Mouse (Mus musculus): ENCODE measurements around the gene Ccdc171. TPM values are rescaled to one million over a fixed set of nuclear protein-coding genes. Genes with fewer than 3 reads are reported as not detected.
"Not testable (repeated sequence)": the region's sequence is repeated elsewhere in the genome, so short reads cannot be mapped to it uniquely, and the experiment has no call there.

The Ccdc171 gene
- total RNA-seq (2021), result 1 to 10 TPM; 1.8 to 2.4 TPM
- long read RNA-seq, experiment 1, partial matches to known transcripts, result 1 of 1 reads
- long read RNA-seq, experiment 1, other reads (novel, unspliced or antisense), result 0 of 1 reads
- long read RNA-seq, experiment 2, partial matches to known transcripts, result 2 of 2 reads
- long read RNA-seq, experiment 2, other reads (novel, unspliced or antisense), result 0 of 2 reads

DNA sequence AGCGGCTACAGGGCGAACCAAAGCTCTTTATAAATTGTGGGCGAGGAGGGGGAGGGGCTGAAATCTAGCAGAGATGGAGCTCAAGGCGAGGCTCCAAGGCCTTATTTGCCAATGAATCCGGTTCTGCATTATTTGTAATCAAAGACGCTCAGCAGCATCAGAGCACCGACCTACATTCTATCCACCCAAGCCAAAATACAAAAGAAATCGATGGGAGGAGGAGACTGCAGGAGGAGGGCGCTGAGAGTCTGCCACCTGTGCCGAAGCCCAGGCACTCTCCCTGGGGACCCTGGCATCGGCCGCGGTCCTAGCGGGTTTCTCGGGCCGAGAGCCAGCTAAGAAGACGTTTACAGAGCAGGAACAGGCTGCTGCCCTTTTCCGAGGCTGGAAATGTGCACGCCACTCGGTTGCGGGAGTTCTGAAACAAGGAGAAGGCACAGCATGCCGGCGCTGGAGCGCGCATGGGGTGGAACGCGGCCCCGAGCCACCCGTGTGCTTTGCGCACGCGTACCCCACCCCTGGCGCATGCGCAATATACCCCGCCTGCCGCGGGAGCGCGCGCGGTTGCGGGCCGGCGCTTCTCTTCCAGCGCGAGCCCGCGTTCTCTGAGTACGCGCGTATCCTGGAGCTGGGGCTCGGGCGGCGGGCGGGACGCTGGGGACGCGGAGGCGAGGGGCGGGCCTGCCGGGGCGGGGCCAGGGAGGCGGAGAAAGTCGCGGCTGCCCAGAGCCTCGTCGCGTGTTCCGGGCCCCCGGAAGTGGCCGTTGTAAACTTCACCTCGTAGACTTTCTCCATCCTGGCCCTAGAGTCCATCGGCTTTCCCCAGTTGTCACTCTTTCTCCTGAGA is at the start of gene Ccdc171:
TSS of gene Ccdc171 (plus strand) at position 703 of the 847 bp plus-strand sequence.
- DNase-seq (ENCODE audit: low spot score in 2 of 2), result peak; percentile 92 to 95

DNA sequence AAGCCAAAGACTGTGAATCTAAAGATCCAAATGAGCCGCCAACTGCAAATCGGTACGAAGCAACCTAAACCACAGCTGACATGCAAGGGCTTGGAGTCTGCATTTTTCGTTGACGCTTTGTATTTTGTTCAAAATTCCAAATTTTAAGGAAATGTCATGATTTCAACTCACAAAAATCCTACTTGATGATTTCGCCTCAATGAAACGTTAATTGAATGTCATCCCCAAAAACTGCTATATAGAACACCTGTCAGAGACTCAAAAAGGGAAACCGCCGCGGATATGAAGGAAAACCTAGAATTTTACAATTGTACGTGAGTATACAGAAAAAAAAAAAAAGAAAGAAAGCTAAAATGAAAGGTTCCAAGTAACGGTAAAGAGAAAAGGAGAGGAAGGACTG is 40.1 kb upstream of the Ccdc171 start:
- DNase-seq (ENCODE audit: low spot score in 2 of 2), result no peak

DNA sequence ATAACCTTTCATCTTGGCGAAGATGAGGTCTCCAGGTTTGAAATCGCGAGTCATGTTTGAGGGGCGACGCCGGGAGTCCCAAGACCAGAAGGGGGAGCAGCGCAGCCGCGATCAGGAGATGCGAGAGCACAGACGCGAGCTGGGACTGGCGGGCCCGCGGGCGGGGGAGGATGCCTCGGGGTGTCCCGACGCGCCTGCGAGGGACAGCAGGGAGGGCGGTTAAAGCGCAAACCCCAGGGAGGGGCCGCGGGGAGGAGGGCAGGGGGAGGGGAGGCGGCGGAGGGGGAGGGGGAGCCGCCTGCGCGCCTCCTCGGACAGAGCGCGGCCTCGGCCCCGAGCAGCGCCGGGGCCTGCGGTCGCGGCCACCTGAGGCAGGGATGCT is 39.6 kb upstream of the Ccdc171 start:
- peak; percentile 75 to 79 for DNase-seq (ENCODE audit: low spot score in 2 of 2)

DNA sequence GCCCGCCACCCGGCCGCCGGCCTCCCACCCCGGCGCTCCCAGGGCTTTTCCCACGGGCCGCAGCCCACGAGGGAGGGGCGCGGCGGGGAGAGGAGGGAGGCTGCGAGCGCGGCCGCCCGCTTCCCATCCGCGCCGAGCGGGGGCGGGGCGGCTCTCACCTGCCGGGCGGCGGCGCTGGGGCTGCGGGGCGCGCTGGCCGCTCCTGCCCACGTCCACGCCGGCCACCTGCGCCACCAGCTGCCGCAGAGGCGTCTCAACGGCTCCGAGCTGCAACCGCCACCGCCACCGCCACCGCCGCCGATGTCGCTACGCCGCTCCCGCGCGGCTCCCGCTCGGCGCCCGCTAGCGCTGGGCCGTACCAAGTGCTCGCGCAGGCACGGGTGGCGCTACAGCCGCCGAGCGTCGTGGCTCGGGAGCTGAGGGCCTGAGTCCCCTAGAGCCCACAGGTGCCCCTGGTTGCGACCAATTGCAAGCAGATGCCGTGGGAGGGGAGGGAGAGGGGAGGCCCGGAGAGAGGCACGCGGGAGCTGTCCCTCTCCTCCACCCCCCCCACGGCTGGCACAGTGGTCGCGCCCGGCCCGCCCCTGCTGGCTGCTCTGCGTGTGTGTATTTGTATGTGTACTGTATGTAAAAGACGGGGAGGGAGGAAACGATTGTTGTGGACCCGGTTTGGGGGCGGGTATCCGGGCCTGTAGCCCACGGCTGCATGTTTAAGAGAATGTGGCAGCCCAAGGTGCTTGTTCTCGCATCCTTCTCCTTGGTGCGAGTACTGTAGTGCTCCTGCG is 39.0 kb upstream of the Ccdc171 start, which contains the start of gene Psip1:
TSS of gene Psip1 (minus strand) at position 343 of the 785 bp plus-strand sequence.
- DNase-seq (ENCODE audit: low spot score in 2 of 2), result peak; percentile 89 to 90

DNA sequence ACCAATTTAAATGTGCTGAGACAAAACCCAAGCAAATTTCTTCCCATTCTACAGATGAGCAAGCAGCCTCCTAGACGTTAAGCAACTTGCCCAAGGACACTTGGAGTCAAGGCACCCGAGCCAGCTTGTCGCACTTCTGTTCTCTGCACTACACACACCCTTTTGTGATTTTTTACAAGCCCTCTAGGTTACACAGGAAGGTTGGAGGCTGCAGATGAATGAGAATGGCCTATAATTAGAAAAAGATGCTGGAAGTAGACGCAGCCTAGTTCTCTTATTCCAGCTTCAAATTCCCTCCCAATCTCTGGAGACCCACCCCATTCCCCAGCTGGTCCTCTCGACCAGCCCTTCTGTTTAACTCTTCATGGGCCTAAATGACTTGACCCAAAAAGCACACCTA is 36.2 kb upstream of the Ccdc171 start:
- no peak for DNase-seq (ENCODE audit: low spot score in 2 of 2)

DNA sequence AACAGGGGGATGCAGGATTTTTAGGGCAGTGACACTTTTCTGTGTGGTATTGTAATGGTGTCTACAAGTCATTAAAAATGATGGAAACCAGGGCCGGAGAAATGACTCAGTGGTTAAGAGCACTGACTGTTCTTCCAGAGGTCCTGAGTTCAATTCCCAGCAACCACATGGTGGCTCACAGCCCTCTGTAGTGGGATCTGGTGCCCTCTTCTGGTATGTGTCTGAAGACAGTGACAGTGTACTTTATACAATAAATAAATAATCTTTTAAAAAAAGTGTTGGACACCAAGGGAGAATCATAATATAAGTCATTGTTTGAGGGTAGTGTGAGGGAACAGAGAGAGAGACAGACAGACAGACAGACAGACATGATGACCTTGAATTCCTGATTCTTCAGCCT is 32.2 kb upstream of the Ccdc171 start:
- DNase-seq (ENCODE audit: low spot score in 2 of 2), result no peak

DNA sequence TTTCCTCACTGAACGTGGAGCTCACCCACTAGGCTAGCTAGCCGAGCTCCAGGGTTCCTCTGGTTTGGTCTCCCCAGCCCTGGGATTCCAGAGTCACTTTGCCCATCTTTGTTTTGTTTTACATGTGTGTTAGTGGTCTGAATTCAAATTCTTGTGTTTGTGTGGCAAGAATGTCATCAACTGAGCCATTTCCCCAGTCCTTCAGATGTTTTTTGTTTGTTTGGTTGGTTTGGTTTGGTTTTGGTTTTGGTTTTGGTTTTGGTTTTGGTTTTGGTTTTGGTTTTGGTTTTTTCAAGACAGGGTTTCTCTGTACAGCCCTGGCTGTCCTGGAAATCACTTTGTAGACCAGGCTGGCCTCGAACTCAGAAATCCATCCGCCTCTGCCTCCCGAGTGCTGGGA is 28.3 kb upstream of the Ccdc171 start:
- not testable (repeated sequence) for DNase-seq (ENCODE audit: low spot score in 2 of 2)

DNA sequence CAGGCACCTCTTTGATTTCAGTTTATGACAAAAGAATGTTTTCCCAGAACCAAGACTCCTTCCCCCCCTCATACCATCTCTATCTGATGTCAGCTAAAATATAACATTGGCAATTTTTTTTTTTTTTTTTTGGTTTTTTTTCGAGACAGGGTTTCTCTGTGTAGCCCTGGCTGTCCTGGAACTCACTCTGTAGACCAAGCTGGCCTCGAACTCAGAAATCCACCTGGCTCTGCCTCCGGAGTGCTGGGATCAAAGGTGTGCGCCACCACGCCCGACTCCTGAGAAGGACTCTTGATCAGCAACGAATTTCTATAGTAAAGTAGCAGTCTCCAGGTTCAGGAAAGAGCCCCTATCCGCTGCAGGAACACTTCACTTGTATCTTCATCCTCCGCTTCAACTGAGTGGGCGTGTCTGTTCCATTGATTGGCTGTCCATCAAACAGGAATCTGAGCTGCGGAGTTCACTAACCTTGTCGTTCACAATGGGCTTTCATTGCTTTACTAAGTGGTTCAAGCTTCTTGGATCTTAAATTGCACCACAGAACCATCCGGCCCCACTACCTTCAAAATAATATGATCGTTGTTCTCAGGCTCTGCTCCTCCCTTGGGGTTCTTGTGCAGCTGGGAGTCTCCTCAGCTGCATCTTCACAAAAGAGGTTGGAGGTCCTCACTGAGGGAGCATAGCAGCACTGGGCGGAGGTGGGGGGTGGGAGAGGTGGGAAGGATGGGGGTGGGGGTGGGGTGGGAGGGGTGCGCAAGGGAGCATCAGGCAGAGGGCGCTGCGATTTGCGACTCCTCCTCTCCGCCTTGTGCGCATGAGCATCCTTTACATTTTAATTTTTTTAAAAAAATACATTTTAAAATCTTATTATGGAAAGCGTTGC is 24.9 kb upstream of the Ccdc171 start:
- no peak for DNase-seq (ENCODE audit: low spot score in 2 of 2)

DNA sequence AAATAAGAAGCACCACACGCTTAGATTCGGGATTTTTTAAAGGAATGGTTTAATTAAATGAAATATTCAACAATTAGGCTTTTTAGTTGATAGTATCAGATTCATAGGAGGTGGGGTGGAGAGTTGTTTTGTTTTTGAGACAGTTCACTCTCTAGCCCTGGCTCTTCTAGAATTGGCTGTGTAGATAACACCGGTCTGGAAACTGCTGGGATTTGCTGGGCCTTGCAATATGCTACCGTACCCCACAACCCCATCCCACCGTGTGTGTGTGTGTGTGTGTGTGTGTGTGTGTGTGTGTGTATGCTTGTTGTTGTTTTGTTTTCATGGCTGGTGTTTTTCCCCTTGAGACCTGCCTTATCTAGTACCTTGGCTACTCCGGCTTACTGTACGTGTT is 24.3 kb upstream of the Ccdc171 start:
- no peak for DNase-seq (ENCODE audit: low spot score in 2 of 2)

DNA sequence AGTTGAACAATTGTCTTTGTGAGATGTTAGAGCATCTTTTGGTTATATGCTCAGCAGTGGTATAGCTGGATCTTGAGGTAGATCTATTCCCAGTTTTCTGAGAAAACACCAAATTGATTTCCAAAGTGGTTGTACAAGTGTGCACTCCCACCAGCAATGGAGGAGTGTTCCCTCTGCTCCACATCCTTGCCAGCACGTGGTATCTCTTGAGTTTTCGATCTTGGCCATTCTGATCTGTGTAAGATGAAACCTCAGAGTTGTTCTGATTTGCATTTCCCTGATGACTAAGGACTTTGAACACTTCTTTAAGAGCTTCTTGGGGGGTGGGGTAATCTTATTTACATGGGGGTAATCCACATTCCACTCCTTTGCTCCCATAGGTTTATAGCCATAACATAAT is 15.7 kb upstream of the Ccdc171 start:
- no peak for DNase-seq (ENCODE audit: low spot score in 2 of 2)

DNA sequence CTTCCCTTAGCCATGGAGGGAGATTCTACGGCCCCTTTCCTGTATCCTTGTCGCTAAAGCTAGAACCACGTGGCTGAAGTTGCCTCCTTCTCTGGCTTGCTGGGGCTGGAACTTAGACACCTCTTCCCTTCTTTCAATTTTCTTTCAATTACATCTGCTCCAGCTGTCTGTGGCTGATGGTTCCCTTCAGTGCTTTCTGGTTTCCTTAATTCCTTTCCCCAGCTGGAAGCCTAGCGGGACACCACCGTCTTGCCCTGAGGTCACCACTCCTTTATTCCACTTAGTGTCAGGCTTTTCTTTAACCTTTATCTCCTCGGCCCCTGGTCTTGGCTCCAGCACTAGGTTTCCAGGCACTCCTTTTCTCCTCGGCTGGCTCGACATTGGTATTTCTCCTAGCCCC is 14.3 kb upstream of the Ccdc171 start:
- no peak for DNase-seq (ENCODE audit: low spot score in 2 of 2)

DNA sequence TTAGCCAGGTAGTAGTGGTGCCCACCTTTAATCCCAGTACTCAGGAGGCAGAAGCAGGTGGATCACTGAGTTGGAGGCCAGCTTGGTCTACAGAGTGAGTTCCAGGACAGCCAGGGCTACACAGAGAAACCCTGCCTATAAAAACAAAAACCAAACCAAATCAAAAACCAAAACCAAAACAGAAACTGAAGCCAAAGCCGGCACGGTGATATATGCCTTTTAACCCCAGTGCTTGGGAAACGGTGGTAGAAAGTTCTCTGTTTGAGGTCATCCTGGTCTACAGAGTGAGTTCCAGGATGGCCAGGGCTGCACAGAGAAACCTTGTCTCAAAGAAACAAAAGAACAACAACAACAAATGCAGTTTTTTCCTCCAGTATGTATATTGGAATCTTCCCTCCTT is 13.1 kb upstream of the Ccdc171 start:
- no peak for DNase-seq (ENCODE audit: low spot score in 2 of 2)

DNA sequence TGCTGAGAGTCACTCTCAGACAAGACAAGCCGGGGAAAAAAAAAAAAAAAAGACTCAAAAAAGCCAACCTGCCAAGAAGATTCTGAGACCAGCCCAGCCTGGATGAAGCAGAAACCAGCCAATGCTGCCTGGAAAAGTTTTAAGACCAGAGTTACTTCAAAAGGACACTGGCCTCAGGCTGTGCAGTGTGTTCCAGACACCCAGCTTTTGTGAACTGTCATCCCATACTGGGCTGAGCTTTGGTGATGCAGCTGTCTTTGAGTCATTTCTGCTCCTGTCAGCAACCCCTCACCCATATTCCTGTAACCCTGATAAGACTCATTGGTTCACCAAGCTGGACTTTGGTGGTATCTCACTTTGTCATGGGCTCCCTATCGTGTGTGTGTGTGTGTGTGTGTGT is 12.7 kb upstream of the Ccdc171 start:
- no peak for DNase-seq (ENCODE audit: low spot score in 2 of 2)

DNA sequence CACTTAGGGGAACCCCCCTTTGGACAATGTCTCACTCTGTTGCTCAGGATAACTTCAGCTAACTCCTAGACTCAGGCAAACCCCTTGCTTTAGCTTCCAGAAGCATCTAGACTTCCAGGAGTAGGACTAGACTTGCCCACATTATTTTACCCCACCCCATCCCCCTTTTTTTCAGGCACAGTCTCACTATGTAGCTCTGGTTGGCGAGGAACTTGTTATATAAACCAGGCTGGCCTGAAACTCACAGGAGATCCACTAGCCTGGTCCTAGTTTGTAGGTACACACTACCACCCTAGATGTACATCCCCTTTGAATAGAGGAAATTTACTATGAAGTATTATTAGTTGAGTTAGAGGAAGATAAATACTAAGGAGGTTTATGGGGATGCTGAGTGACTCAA is 11.2 kb upstream of the Ccdc171 start:
- no peak for DNase-seq (ENCODE audit: low spot score in 2 of 2)

DNA sequence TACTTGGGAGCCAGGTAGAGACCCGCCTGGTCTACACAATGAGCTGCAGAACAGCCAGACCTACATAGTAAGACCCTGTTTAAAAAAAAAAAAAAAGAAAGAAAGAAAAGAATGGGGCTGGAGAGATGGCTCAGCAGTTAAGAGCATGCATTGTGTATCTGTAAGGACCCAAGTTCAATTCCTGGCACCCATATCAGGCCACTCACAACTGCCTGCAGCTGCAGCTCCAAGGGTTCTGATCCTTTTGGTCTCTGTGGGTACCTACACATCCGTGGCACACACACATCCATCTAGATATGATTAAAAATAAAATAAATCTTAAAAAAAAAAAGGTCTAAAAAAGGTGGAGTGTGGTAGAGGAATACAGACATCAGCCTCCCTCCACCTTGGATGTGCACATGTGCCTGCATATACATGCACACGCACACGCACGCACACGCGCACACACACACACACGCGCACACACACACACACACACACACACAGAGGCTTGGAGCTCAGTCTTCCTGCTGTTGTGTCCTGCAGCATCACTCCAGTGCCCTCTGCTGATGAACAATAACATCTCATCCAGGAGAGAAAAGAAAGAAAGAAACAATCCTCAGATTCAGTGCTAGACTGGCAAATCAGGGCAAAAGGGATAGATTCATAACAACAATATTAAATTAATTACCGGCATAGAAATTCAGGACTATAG is 10.2 kb upstream of the Ccdc171 start:
- no peak for DNase-seq (ENCODE audit: low spot score in 2 of 2)

DNA sequence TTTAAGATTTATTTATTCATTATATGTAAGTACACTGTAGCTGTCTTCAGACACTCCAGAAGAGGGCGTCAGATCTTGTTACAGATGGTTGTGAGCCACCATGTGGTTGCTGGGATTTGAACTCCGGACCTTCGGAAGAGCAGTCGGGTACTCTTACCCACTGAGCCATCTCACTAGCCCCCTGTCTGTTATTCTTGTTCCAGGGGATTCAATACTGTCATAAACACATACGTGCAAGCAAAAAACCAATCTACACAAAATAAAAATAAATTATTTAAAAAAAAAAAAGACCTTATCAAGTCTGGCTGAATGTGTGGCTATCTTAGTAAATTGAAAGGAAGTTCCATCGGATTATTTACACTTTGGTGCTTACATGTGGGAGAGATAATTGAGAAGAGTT is 9.2 kb upstream of the Ccdc171 start:
- DNase-seq (ENCODE audit: low spot score in 2 of 2), result not testable (repeated sequence)

DNA sequence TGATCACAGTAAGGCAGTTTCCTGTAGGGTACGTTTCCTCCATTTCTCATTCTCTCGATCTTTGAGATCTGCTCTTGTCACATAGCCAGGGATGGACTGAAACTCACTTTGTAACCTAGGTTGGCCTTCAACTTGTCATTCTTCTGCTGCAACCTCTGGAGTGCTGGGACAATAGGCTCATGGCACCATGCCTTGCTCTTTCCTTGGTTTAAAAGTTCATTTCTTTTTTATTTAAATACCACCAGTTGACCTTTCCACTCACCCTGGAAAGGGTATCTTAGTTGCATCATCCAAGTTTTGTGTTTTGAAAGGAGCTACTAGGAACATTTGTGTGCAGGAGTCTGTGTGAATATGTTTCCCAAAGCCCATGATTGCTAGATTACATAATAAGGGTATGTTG is 6.2 kb upstream of the Ccdc171 start:
- DNase-seq (ENCODE audit: low spot score in 2 of 2), result no peak

DNA sequence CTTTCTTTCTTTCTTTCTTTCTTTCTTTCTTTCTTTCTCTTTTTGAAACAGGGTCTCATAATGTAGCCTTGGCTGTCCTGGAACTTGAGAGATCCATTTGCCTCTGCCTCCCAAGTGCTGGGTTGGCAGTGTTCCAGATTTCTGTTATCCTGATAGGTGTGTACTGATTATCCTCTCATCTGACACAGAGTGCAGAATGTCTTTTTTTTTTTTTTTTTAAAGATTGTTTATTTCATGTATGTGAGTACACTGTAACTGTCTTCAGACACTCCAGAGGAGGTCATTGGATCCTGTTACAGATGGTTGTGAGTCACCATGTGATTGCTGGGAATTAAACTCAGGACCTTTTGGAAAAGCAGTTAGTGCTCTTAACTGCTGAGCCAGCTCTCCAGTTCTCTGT is 5.5 kb upstream of the Ccdc171 start:
- DNase-seq (ENCODE audit: low spot score in 2 of 2), result no peak

DNA sequence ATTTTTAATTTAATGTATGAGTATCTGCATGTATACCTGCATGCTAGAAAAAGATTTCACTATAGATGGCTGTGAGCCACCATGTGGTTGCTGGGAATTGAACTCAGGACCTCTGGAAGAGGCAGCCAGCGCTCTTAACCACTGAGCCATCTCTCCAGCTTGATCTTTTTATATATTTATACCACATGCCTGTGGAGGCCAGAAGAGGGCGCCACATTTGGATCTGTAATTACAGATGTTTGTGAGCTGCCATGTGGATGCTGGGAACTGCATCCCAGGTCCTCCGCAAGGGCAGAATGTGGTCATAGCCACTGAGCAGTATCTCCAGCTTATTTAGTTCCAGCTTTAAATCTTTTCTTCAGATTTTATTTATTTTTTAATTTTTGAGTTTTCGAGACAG is 5.0 kb upstream of the Ccdc171 start:
- DNase-seq (ENCODE audit: low spot score in 2 of 2), result no peak

DNA sequence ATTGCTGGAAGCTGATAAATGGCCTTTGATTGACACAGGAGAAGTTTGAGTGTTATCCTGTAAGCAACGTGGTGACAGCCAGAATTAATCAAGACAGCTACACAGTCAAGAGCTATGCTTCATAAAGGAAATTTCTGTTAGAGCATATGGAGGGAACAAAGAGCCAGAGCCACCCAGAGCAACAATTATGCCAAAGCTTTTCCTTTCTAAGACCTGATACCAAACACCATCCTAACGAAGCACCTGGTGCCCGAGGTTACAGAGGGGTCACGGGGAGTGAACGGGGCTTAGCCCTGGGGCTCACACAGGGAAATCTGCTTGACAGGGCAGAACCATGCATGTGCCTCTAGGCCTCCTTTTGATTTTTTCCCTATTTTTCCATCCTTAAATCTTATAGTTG is 3.3 kb upstream of the Ccdc171 start:
- DNase-seq (ENCODE audit: low spot score in 2 of 2), result no peak

All from adrenal gland, adult 18-20 months (tissue).